ENCODE assay signal across 17 mouse cellular contexts in the genomic region with DNA sequence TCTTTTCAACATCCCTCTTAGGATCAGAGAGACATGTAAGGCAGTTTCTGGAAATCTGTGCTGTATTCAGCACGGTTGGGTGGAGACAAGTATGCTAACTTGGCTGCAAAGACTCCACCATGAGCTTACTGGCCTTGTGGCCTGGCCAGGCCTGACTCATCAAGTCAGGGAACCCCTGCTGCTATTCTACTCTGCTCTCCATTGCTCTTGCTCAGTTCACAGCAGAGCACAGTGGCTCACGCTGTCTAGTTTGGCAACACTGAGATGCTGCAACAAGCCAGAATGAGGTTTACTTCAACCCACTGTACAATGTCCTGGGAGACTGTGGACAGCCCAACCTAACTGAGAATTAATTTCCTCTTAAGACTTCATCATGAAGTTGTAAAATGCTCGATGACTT.
DNase-seq lines count a peak whose midpoint lies in the region; ATAC-seq lines count a peak whose summit lies in the region.
"Had no signal": no experiment of that assay in that cellular context is flagged by ENCODE, and none has a peak within 500 bp of the region (broad histone marks: within the 10 kb centered on the region; RNA-seq: fewer than 3 reads in every experiment).

No protein-coding gene starts in this region.

- ATAC-seq in erythroid progenitor cell, adult 5-6 weeks (replicated peaks; ENCODE audit: low FRiP score, poor library complexity, severe bottlenecking), result no peak
- ATAC-seq: CD4-positive, CD25-positive, alpha-beta regulatory T cell, adult 4 months; forebrain, embryonic 15.5 days; midbrain, embryonic 15.5 days had no signal

- DNase-seq in cerebellum, postnatal 10 days, result peak; percentile 22 to 31
- no peak for DNase-seq in cerebellum, adult 9-10 months
- DNase-seq in 3134 (ENCODE audit: extremely low read depth, insufficient read length, low spot score), result peak; percentile 32
- DNase-seq in 3T3-L1 (ENCODE audit: low read depth, low spot score), result peak; percentile 6
- DNase-seq in cerebellum, postnatal 25 days, result peak; percentile 5 to 55
- no peak for DNase-seq in urinary bladder, postnatal 14 days (ENCODE audit: low spot score)
- DNase-seq: kidney, adult 18-20 months; liver, embryonic 13.5 days; lung, embryonic 14.5 days; lung, postnatal 36 days; spleen, adult 18-20 months; thymus, adult 18-20 months; thymus, postnatal 4 days had no signal

Comparison
In these comparisons a context has a peak if more than half of its experiments do, and no peak if none do; other contexts are left out.
1. DNase-seq: peak in cerebellum, postnatal 10 days (2 of 2), 3134 (single experiment), 3T3-L1 (single experiment) and cerebellum, postnatal 25 days (2 of 2); none in cerebellum, adult 9-10 months (single experiment) and urinary bladder, postnatal 14 days (single experiment).